Comparison of ENCODE assay signal across 10 mouse cellular contexts in genomic region chr11:60701611-60702010, GRCm38 (mm10). TPM values are rescaled to one million over a fixed set of nuclear protein-coding genes. Genes with fewer than 3 reads are reported as not detected.
DNase-seq lines count a peak whose midpoint lies in the region; ATAC-seq and TF ChIP-seq lines count a peak whose summit lies in the region.
"Had no signal": no experiment of that assay in that cellular context is flagged by ENCODE, and none has a peak within 500 bp of the region (broad histone marks: within the 10 kb centered on the region; RNA-seq: fewer than 3 reads in every experiment).

No protein-coding gene starts in this region.

- H3K9me3 ChIP-seq in heart, embryonic 10.5 days, result no peaks in the 10 kb centered on the region
- no peaks in the 10 kb centered on the region for H3K9me3 ChIP-seq in forebrain, embryonic 12.5 days
- H3K9me3 ChIP-seq in midbrain, postnatal 0 days (ENCODE audit: low read length), result no peaks in the 10 kb centered on the region
- H3K9me3 ChIP-seq: lung, embryonic 15.5 days; stomach, embryonic 15.5 days had no signal

- peak; percentile 92 for DNase-seq in heart, adult 11 months
- DNase-seq in heart, embryonic 10.5 days (ENCODE audit: low spot score), result no peak
- DNase-seq in ovary, postnatal 36 days (ENCODE audit: low spot score), result peak; percentile 7
- DNase-seq in ovary, postnatal 14 days (ENCODE audit: low spot score), result no peak
- no peak for DNase-seq in midbrain, postnatal 0 days (ENCODE audit: low spot score)
- DNase-seq in ovary, postnatal 10 days (ENCODE audit: low spot score), result no peak
- no peak for DNase-seq in thymus, postnatal 36 days

- H3K27ac ChIP-seq in heart, embryonic 10.5 days, result no peak overlapping the region
- H3K27ac ChIP-seq in forebrain, embryonic 12.5 days, result no peak overlapping the region
- H3K27ac ChIP-seq in midbrain, postnatal 0 days (ENCODE audit: low read depth, low read length), result 0 out of 2 replicates have a peak overlapping the region, but pooled peaks have one; percentile 12
- H3K27ac ChIP-seq: lung, embryonic 15.5 days; stomach, embryonic 15.5 days had no signal

- TF ChIP-seq CTCF in midbrain, postnatal 0 days (IDR thresholded peaks at IDR 0.05), result no peak

- no peaks in the 10 kb centered on the region for H3K27me3 ChIP-seq in heart, embryonic 10.5 days (ENCODE audit: insufficient read depth, poor library complexity, severe bottlenecking)
- H3K27me3 ChIP-seq in forebrain, embryonic 12.5 days, result no peaks in the 10 kb centered on the region
- no peaks in the 10 kb centered on the region for H3K27me3 ChIP-seq in midbrain, postnatal 0 days (ENCODE audit: insufficient read depth, low read length)
- H3K27me3 ChIP-seq: lung, embryonic 15.5 days; stomach, embryonic 15.5 days had no signal

- H3K4me3 ChIP-seq in heart, embryonic 10.5 days, result no peak overlapping the region
- peak overlapping the region; percentile 86 for H3K4me3 ChIP-seq in forebrain, embryonic 12.5 days (replicated peaks)
- H3K4me3 ChIP-seq in midbrain, postnatal 0 days (ENCODE audit: low read depth, low read length), result no peak overlapping the region

- peaks cover 45% of the 10 kb centered on the region for H3K4me1 ChIP-seq in heart, embryonic 10.5 days
- peaks cover 46% of the 10 kb centered on the region for H3K4me1 ChIP-seq in forebrain, embryonic 12.5 days
- H3K4me1 ChIP-seq in midbrain, postnatal 0 days (ENCODE audit: insufficient read depth, low read length), result peaks cover 9% of the 10 kb centered on the region; the same call in 1 of the 2 replicates

- peaks cover 38% of the 10 kb centered on the region for H3K36me3 ChIP-seq in heart, embryonic 10.5 days
- peaks cover 39% of the 10 kb centered on the region for H3K36me3 ChIP-seq in forebrain, embryonic 12.5 days (replicated peaks)
- peaks cover 21% of the 10 kb centered on the region for H3K36me3 ChIP-seq in midbrain, postnatal 0 days (ENCODE audit: insufficient read depth, low read length)

- H3K4me2 ChIP-seq in forebrain, embryonic 12.5 days, result peak overlapping the region; percentile 67
- H3K4me2 ChIP-seq in midbrain, postnatal 0 days (ENCODE audit: low read depth, low read length, poor library complexity, severe bottlenecking), result peak overlapping the region; percentile 80; the same call in 1 of the 2 replicates

- peak overlapping the region; percentile 93 for H3K9ac ChIP-seq in forebrain, embryonic 12.5 days
- H3K9ac ChIP-seq in midbrain, postnatal 0 days (replicated peaks; ENCODE audit: low read length, poor library complexity, severe bottlenecking), result no peak overlapping the region
- H3K9ac ChIP-seq: lung, embryonic 15.5 days; stomach, embryonic 15.5 days had no signal

- no peak for ATAC-seq in forebrain, embryonic 12.5 days (ENCODE audit: low FRiP score)
- ATAC-seq in midbrain, postnatal 0 days (ENCODE audit: low FRiP score), result no peak

- WGBS in heart, embryonic 10.5 days, result 86% methylated on average over 3 of the region's 4 CpGs
- 88% methylated on average over 2 of the region's 4 CpGs for WGBS in forebrain, embryonic 12.5 days
- WGBS in midbrain, postnatal 0 days, result 72% methylated on average over 4 of the region's 4 CpGs

RNA-seq across cellular contexts. Expression of gene Llgl1, which starts 2.1 kb away (rescaled TPM):
- polyA plus RNA-seq in heart, embryonic 10.5 days (2016; fragmentation: Nextera tagmentation; extraction: Ambion mirVana), result 51.0 and 57.7 TPM in 2 replicates
- polyA plus RNA-seq in forebrain, embryonic 12.5 days (2016; fragmentation: Nextera tagmentation; extraction: Ambion mirVana), result 138 and 152 TPM in 2 replicates
- 38.0 and 46.8 TPM in 2 replicates for total RNA-seq in midbrain, postnatal 0 days (2014; rRNA removed)
- 25.8 and 26.8 TPM in 2 replicates for polyA plus RNA-seq in midbrain, postnatal 0 days (2015; fragmentation: Nextera tagmentation; extraction: Ambion mirVana)

RNA-seq across cellular contexts. Expression of gene Flii, which starts 25.5 kb away (rescaled TPM):
- 80.4 and 103 TPM in 2 replicates for polyA plus RNA-seq in heart, embryonic 10.5 days (2016; fragmentation: Nextera tagmentation; extraction: Ambion mirVana)
- 76.2 and 78.9 TPM in 2 replicates for polyA plus RNA-seq in forebrain, embryonic 12.5 days (2016; fragmentation: Nextera tagmentation; extraction: Ambion mirVana)
- total RNA-seq in midbrain, postnatal 0 days (2014; rRNA removed), result 64.9 and 92.7 TPM in 2 replicates
- 42.7 and 46.0 TPM in 2 replicates for polyA plus RNA-seq in midbrain, postnatal 0 days (2015; fragmentation: Nextera tagmentation; extraction: Ambion mirVana)

RNA-seq across cellular contexts. Expression of gene Mief2, which starts 26.6 kb away (rescaled TPM):
- polyA plus RNA-seq in heart, embryonic 10.5 days (2016; fragmentation: Nextera tagmentation; extraction: Ambion mirVana), result 18.1 and 21.9 TPM in 2 replicates
- 15.4 and 17.9 TPM in 2 replicates for polyA plus RNA-seq in forebrain, embryonic 12.5 days (2016; fragmentation: Nextera tagmentation; extraction: Ambion mirVana)
- total RNA-seq in midbrain, postnatal 0 days (2014; rRNA removed), result 36.6 and 37.9 TPM in 2 replicates
- 24.0 and 25.3 TPM in 2 replicates for polyA plus RNA-seq in midbrain, postnatal 0 days (2015; fragmentation: Nextera tagmentation; extraction: Ambion mirVana)

Comparison
In these comparisons a context has a peak if more than half of its experiments do, and no peak if none do; other contexts are left out.
1. DNase-seq: peak in heart, adult 11 months (single experiment) and ovary, postnatal 36 days (single experiment); none in heart, embryonic 10.5 days (single experiment), ovary, postnatal 14 days (single experiment), midbrain, postnatal 0 days (single experiment), ovary, postnatal 10 days (single experiment) and thymus, postnatal 36 days (0 of 2).